ENCODE assay signal across 26 mouse cellular contexts in the genomic region with DNA sequence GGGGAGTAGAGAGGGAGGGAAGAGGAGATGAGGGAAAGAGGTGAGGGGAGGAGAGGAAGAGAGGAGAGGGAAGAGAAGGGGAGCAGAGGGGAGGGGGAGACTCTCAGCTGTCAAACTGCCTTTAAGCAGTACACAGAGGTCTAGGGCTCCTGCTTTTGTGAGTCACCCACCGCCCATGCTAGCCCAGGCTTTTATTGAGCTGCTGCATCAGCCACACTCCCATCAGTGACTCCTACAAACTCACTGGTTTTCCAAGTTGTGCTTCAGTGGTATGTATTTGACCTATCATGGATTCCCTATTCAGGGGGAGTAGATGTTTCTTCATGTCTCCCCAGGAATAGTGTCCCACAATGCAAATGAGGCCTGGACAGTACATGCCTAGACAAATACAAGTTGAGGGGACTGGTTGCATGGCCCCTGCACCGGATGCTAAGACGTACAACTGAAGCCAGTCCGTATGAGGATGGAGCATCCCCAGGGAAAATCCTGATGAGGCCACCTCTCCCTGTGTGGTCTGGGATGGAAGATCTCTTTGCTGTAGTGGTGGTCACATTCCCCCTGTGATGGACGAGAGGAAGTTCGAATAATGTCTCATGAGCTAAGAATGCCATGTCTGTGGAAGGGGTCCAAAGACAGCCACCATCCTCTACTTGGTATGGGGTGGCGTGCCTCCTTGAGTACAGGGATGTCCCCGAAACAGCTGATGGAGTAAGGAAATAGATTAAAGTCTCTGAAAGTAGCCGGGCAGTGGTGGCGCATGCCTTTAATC. TPM values are rescaled to one million over a fixed set of nuclear protein-coding genes. Genes with fewer than 3 reads are reported as not detected.
"Had no signal": no experiment of that assay in that cellular context is flagged by ENCODE, and none has a peak within 500 bp of the region (broad histone marks: within the 10 kb centered on the region; RNA-seq: fewer than 3 reads in every experiment).

No protein-coding gene starts in this region.

- H3K36me3 ChIP-seq: heart, embryonic 12.5 days; hindbrain, embryonic 10.5 days; hindbrain, embryonic 12.5 days; intestine, embryonic 15.5 days; limb, embryonic 10.5 days; limb, embryonic 12.5 days; liver, embryonic 13.5 days; liver, embryonic 15.5 days had no signal

- H3K27me3 ChIP-seq: heart, embryonic 12.5 days; intestine, embryonic 15.5 days; limb, embryonic 12.5 days had no signal

- H3K27ac ChIP-seq: gastrocnemius, adult 2 months; hindbrain, embryonic 10.5 days; hindbrain, embryonic 12.5 days; hindbrain, embryonic 14.5 days; intestine, embryonic 15.5 days; layer of hippocampus, adult 2 months; left cerebral cortex, adult 2 months; limb, embryonic 10.5 days; limb, embryonic 12.5 days; liver, embryonic 13.5 days; liver, embryonic 15.5 days had no signal

- H3K9ac ChIP-seq: heart, embryonic 12.5 days; hindbrain, embryonic 12.5 days; hindbrain, embryonic 14.5 days; intestine, embryonic 15.5 days; limb, embryonic 12.5 days; liver, embryonic 13.5 days; liver, embryonic 15.5 days; liver, postnatal 0 days had no signal

- H3K9me3 ChIP-seq: heart, embryonic 12.5 days; hindbrain, embryonic 10.5 days; intestine, embryonic 15.5 days; limb, embryonic 10.5 days; liver, embryonic 13.5 days; liver, embryonic 15.5 days had no signal

- H3K4me3 ChIP-seq: gastrocnemius, adult 2 months; heart, embryonic 12.5 days; hindbrain, embryonic 10.5 days; hindbrain, embryonic 12.5 days; intestine, embryonic 15.5 days; layer of hippocampus, adult 2 months; left cerebral cortex, adult 2 months; limb, embryonic 10.5 days; limb, embryonic 12.5 days; liver, embryonic 13.5 days; liver, embryonic 15.5 days had no signal

- H3K4me1 ChIP-seq: hindbrain, embryonic 12.5 days; intestine, embryonic 15.5 days; limb, embryonic 12.5 days had no signal

- DNase-seq: gastrocnemius, adult 2 months; gastrocnemius, postnatal 10 days; gastrocnemius, postnatal 25 days; heart, postnatal 10 days; heart, postnatal 4 days; kidney, adult 18-20 months; kidney, adult 8-10 months; kidney, postnatal 10 days; kidney, postnatal 25 days; kidney, postnatal 4 days; liver; liver, embryonic 13.5 days; liver, postnatal 0 days had no signal

RNA-seq across cellular contexts. Expression of a gene that starts 22.0 kb away (rescaled TPM):
- total RNA-seq: gastrocnemius, adult 2 months; granulocyte monocyte progenitor cell, adult 5-6 weeks; heart, postnatal 25 days had no signal

RNA-seq across cellular contexts. Expression of a gene that starts 32.3 kb away (rescaled TPM):
- total RNA-seq: granulocyte monocyte progenitor cell, adult 5-6 weeks had no signal
- polyA plus RNA-seq: inflammation-experienced regulatory T-cells, adult 6 months had no signal
